Mouse (Mus musculus) cerebellum, adult 2 months (tissue): ENCODE data around the gene Cdh22.

Experiments used
- CTCF ChIP-seq: fragments of 200-500 bp; IDR thresholded peaks from 2 replicates; pipeline ENCODE4 v1.5.1; 2011; ENCODE audit warnings: low read depth, mild to moderate bottlenecking, control low read depth, low read length, moderate library complexity, borderline replicate concordance; ENCODE audit not compliant: insufficient read depth
- POLR2A ChIP-seq: fragments of 200-500 bp; IDR thresholded peaks from 2 replicates; pipeline ENCODE4 v1.6.1; 2011; ENCODE audit warnings: low read length, control low read depth, borderline replicate concordance; ENCODE audit not compliant: insufficient read depth

- no peak for TF ChIP-seq CTCF
- TF ChIP-seq POLR2A = no peak
Measured at GRCm38 (mm10) chr2:165253269-165253668, 18.6 kb upstream of the Cdh22 start.
